Mouse (Mus musculus) lung, postnatal 25 days (tissue): ENCODE data around the gene Enoph1.
A peak's percentile ranks its signal among the peaks of the same experiment; 100 is the strongest.

Source experiments
- DNase-seq: peaks from one replicate; pipeline ENCODE4 v3.0.0; 2022; ENCODE audit warnings: low spot score

The Enoph1 gene

DNA sequence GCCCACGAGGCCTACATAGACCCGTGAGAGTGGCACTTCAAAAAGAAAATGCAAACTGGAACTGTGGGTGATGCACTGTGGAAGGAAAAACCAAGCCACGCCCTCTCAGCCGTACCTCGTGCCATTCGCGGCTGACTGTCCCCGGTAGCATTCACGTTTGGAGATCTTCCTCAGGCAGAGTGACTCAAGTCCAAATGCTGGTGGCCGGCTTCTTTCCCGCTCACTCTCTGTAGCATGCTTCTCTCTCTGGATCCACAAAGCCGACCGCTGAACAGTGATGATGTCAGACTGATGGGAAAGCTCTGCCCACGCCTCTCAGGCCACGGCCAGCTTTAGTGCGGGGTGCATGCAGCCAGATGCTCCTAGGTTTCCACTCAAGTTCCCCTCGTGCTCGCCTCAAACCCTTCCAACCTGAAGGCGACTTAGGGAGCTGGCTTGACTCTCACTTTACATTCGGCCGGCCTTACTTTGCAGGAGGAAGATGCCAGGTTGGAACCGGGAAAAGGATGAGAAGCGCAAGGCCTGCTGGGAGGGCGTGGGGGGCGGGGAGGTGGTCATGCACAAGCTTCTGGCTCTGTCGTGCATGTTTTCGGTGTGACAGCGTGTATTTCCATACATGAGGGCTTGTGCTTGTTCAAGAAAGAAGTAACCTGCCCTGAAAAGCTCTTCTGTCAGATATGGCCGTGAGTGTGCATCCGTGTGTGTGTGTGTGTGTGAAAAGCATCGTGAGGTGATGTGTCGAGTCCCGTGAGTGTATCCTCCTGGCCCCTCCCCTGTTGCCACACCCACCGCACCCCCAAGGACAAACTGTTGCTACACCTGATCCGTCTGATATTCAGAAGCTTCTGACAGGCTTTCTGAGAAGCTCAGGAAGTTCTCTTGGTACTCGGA, 39.5 kb downstream of the Enoph1 start:
- DNase-seq = peak; percentile 7

- DNase-seq = no peak
These were observed 40.1 kb downstream of the Enoph1 start for GRCm38 (mm10) chr5:100079931-100080275.

GRCm38 (mm10) chr5:100082006-100082405, 42.2 kb downstream of the Enoph1 start:
- DNase-seq = no peak

DNA sequence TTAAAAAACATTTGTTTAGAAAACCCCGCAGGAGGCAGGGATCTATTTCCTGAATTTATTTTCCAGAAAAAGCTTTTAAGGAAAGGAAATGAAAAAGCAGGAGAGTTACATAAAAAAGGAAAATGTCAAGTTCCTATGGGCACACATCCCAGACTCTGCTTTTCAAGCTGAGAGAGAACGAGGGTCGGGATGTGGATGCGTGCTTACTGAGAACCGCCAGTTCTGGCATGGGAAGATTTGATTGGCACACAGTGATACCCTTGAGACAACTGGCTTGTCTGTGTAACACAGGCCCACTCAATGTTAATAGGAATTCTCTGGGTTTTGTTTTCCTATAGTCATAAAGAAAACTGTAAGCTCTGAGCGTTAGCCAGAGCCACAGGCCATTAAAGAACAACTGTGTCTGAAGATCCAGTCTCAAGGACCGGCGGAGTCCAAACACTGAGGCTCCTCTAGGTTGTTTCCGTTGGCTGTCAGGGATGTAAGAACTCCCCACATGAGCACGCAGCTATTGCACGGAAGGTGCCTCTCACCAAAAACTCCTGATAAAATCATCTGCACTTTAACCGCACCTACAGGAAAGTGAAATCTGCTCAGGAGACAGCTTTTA, 44.3 kb downstream of the Enoph1 start:
- DNase-seq = no peak

GRCm38 (mm10) chr5:100085097-100085496, 45.3 kb downstream of the Enoph1 start:
- no peak for DNase-seq

GRCm38 (mm10) chr5:100090515-100091262, 50.9 kb downstream of the Enoph1 start:
- DNase-seq = no peak

DNA sequence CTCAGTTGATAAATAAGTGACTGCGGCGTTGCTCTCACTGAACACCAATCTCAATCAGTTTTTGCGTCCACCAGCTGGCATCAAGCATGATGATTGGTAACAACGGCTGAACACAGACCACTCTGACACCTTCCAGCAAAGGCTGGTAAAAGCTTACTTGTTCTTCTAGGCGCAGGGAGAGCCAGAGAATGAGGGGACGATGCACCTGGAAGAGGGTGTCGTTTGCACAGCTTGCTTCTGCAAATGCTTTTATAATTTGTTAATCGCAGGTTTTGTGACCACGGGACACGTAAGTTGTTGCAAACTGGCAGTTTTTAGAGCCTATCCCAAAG, 51.4 kb downstream of the Enoph1 start:
- DNase-seq = no peak

- no peak for DNase-seq
These were observed 51.8 kb downstream of the Enoph1 start for GRCm38 (mm10) chr5:100091602-100092001.

- no peak for DNase-seq
These were observed 57.2 kb downstream of the Enoph1 start for GRCm38 (mm10) chr5:100096955-100097354.

- DNase-seq = no peak
These were observed 58.2 kb downstream of the Enoph1 start for GRCm38 (mm10) chr5:100097967-100098366.

GRCm38 (mm10) chr5:100102395-100102794, 62.6 kb downstream of the Enoph1 start:
- DNase-seq = no peak

DNA sequence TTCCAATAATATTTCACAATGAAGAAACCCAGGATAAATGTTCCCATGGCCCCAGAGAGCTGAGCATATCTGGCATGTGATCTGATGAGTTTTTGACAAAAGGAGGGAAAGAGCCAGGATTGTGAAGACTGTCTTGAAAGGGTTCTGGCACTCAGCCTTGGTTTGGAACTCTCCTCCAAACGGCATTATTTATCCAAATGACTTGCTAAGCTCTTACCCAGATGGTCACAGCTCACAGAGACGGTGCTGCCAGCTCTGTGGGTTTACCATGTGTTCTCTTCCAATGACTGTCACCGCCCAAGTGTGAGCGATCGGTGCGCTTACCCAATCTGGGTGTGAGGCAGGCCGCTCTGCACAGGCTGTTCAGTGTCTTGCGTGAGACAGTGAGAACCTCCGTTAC, 69.1 kb downstream of the Enoph1 start:
- peak; percentile 45 for DNase-seq

DNA sequence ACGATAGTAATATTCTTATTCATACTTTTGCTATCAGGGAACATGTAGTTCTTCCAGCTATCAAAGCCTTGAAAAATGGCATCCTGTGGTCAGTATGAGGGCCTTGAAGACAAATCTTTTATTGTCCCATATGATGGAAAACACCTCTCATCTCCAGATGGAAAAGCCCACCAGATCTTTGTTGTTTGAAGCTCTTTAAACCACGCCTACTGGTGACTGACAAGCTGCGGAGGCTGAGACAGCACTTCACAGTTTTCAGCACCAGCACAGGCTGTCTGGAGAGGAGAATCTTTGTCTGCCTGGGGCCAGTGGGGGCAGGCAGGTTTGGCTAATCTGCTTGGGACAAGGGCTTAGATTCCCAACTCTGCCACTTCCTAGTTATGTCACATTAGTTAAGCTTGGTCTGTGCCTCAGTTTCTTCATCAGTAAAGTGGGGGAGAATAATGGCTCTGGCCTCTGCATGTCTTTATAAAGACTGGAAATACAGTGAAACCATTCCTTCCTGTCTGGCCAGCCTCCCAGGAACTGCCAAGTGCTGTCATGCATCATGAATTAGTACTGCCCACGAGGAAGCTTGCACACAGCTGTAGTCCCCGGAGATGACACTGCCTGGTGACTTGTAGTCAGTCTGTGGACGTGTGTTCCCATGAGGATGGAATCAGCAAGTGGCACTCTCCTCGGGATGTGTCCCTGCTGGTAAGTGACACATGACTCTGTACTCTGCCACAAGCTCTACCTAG, 69.9 kb downstream of the Enoph1 start:
- DNase-seq = peak; percentile 13

- no peak for DNase-seq
These were observed 70.8 kb downstream of the Enoph1 start for GRCm38 (mm10) chr5:100110581-100110980.

GRCm38 (mm10) chr5:100113403-100113802, 73.6 kb downstream of the Enoph1 start:
- no peak for DNase-seq
